Mouse (Mus musculus) midbrain, embryonic 14.5 days (tissue): ENCODE results near the gene Rtf1. TPM values are rescaled to one million over a fixed set of nuclear protein-coding genes. Genes with fewer than 3 reads are reported as not detected.
"Not testable (repeated sequence)": the region's sequence is repeated elsewhere in the genome, so short reads cannot be mapped to it uniquely, and the experiment has no call there.

Source experiments
- ATAC-seq: fragments of 200-750 bp; cut with Nextera tagmentation; 2 replicates; pipeline ENCODE4 v1.8.0; 2017; ENCODE audit warnings: moderate number of reproducible peaks, moderate library complexity; ENCODE audit not compliant: low FRiP score, low TSS enrichment
- DNase-seq: peaks from one replicate; pipeline ENCODE4 v3.0.0-alpha.2; 2015
- H3K27ac ChIP-seq: fragments of 300-500 bp; sonication (generic); replicated peaks from 2 replicates; pipeline ENCODE4 v1.5.1; 2014; ENCODE audit warnings: mild to moderate bottlenecking, low read depth, low read length, moderate library complexity
- H3K27me3 ChIP-seq: fragments of 300-500 bp; sonication (generic); 2 replicates; pipeline ENCODE4 v1.6.1; 2014; ENCODE audit warnings: low read length, control low read depth, mixed read lengths; ENCODE audit not compliant: control insufficient read depth, insufficient read depth
- H3K36me3 ChIP-seq: fragments of 300-500 bp; sonication (generic); 2 replicates; pipeline ENCODE4 v1.6.1; 2014; ENCODE audit warnings: low read length, control low read depth; ENCODE audit not compliant: control insufficient read depth, insufficient read depth
- H3K4me1 ChIP-seq: fragments of 300-500 bp; sonication (generic); 2 replicates; pipeline ENCODE4 v1.6.1; 2014; ENCODE audit warnings: mild to moderate bottlenecking, antibody characterized with exemption, low read length, control low read depth; ENCODE audit not compliant: control insufficient read depth, insufficient read depth
- H3K4me2 ChIP-seq: fragments of 300-500 bp; sonication (generic); 2 replicates; pipeline ENCODE4 v1.6.1; 2014; ENCODE audit warnings: mild to moderate bottlenecking, low read length, moderate library complexity
- H3K4me3 ChIP-seq: fragments of 300-500 bp; sonication (generic); replicated peaks from 2 replicates; pipeline ENCODE4 v1.5.1; 2014; ENCODE audit warnings: low read depth, low read length
- H3K9ac ChIP-seq: fragments of 300-500 bp; sonication (generic); replicated peaks from 2 replicates; pipeline ENCODE4 v1.6.1; 2014; ENCODE audit warnings: mild to moderate bottlenecking, low read length, moderate library complexity
- H3K9me3 ChIP-seq: fragments of 300-500 bp; sonication (generic); 2 replicates; pipeline ENCODE4 v1.6.1; 2016; ENCODE audit warnings: low read length, control low read depth, mixed read lengths; ENCODE audit not compliant: control insufficient read depth
- WGBS: fragments of 180-500 bp; shearing (Covaris S2); extraction: QIAGEN DNeasy Blood & Tissue Kit; methylation state at CpG from one replicate; pipeline ENCODE4 v1.1.7; 2014; 5-methylcytosine and 5-hydroxymethylcytosine counted together
- polyA plus RNA-seq: library from polyadenylated mRNA; unstranded; fragments of >200 nt; fragmentation: Nextera tagmentation; extraction: Ambion mirVana; gene quantifications from 2 replicates; pipeline ENCODE4 v1.2.1, GENCODE M21; 2014

Gene Rtf1
- polyA plus RNA-seq: 46.2 and 59.4 TPM in 2 replicates

GRCm38 (mm10) chr2:119674525-119675214, at the start of gene Rtf1:
Gene Rtf1, plus strand, starts transcription at chr2:119675068.
- DNase-seq (peak; percentile 98), ATAC-seq (peak; percentile 97)
- under 1% methylated on average over 55 of the region's 58 CpGs for WGBS
- peak within 1 kb of the TSS; percentile 96 for H3K9ac ChIP-seq
- peak within 1 kb of the TSS; percentile 99 for H3K4me3 ChIP-seq
- H3K27ac ChIP-seq: peak within 1 kb of the TSS; percentile 78
- H3K36me3 ChIP-seq: peaks cover 3% of the 10 kb centered on the region
- H3K27me3 ChIP-seq: no peaks in the 10 kb centered on the region
- peak within 1 kb of the TSS; percentile 86 for H3K4me2 ChIP-seq
- H3K9me3 ChIP-seq: no peaks in the 10 kb centered on the region
- H3K4me1 ChIP-seq: peaks cover 17% of the 10 kb centered on the region

- DNase-seq (peak; percentile 4), ATAC-seq (no peak)
- Histone ChIP-seq H3K9me3 (no peaks in the 10 kb centered on the region), H3K27me3 (no peaks in the 10 kb centered on the region), H3K4me1 (no peaks in the 10 kb centered on the region), H3K9ac (no peak overlapping the region), H3K4me3 (no peak overlapping the region), H3K36me3 (peaks cover 34% of the 10 kb centered on the region), H3K27ac (no peak overlapping the region), H3K4me2 (no peak overlapping the region)
- WGBS: 92% methylated on average over 1 of the region's 1 CpGs
Measured at GRCm38 (mm10) chr2:119636781-119637180, 38.1 kb upstream of the Rtf1 start.

- H3K9me3 ChIP-seq: no peaks in the 10 kb centered on the region
- H3K27me3 ChIP-seq: no peaks in the 10 kb centered on the region
- no peak overlapping the region for H3K4me3 ChIP-seq
- H3K4me1 ChIP-seq: no peaks in the 10 kb centered on the region
- peaks cover 39% of the 10 kb centered on the region for H3K36me3 ChIP-seq
- WGBS: 98% methylated on average over 5 of the region's 5 CpGs
- H3K9ac ChIP-seq: no peak overlapping the region
- no peak overlapping the region for H3K27ac ChIP-seq
- H3K4me2 ChIP-seq: no peak overlapping the region
- ATAC-seq (no peak), DNase-seq (no peak)
Measured at GRCm38 (mm10) chr2:119641214-119641912, 33.5 kb upstream of the Rtf1 start.

GRCm38 (mm10) chr2:119644254-119644653, 30.6 kb upstream of the Rtf1 start:
- no peak overlapping the region for H3K4me3 ChIP-seq
- DNase-seq (no peak), ATAC-seq (no peak)
- H3K36me3 ChIP-seq: peaks cover 45% of the 10 kb centered on the region
- H3K27me3 ChIP-seq: no peaks in the 10 kb centered on the region
- no peak overlapping the region for H3K9ac ChIP-seq
- WGBS: 90% methylated on average over 5 of the region's 5 CpGs
- no peaks in the 10 kb centered on the region for H3K4me1 ChIP-seq
- H3K9me3 ChIP-seq: no peaks in the 10 kb centered on the region
- no peak overlapping the region for H3K4me2 ChIP-seq
- H3K27ac ChIP-seq: no peak overlapping the region

GRCm38 (mm10) chr2:119662220-119663182, 12.4 kb upstream of the Rtf1 start, which contains the start of gene Ndufaf1:
Gene Ndufaf1, minus strand, starts transcription at chr2:119662827.
- H3K4me1 ChIP-seq: peaks cover 8% of the 10 kb centered on the region
- H3K4me3 ChIP-seq: peak within 1 kb of the TSS; percentile 78
- H3K36me3 ChIP-seq: peaks cover 21% of the 10 kb centered on the region
- no peaks in the 10 kb centered on the region for H3K9me3 ChIP-seq
- peak within 1 kb of the TSS; percentile 84 for H3K4me2 ChIP-seq
- H3K9ac ChIP-seq: peak within 1 kb of the TSS; percentile 77
- no peak within 1 kb of the TSS for H3K27ac ChIP-seq
- peak; percentile 72; the same call in 1 of the 2 replicates for ATAC-seq
- no peaks in the 10 kb centered on the region for H3K27me3 ChIP-seq
- peak; percentile 87 for DNase-seq
- 2% methylated on average over 44 of the region's 44 CpGs for WGBS

- not testable (repeated sequence) for H3K9ac ChIP-seq, H3K27ac ChIP-seq, ATAC-seq, H3K4me1 ChIP-seq, H3K9me3 ChIP-seq, H3K4me3 ChIP-seq, DNase-seq, H3K36me3 ChIP-seq, H3K27me3 ChIP-seq, H3K4me2 ChIP-seq
- 73% methylated on average over 21 of the region's 23 CpGs for WGBS
Measured at GRCm38 (mm10) chr2:119665744-119666143, 9.1 kb upstream of the Rtf1 start.

- peak; percentile 51 for DNase-seq
- Histone ChIP-seq H3K27me3 (no peaks in the 10 kb centered on the region), H3K4me1 (0 out of 2 replicates have a peak, but pooled peaks cover under 1% of the 10 kb centered on the region), H3K9ac (no peak overlapping the region), H3K9me3 (no peaks in the 10 kb centered on the region), H3K4me3 (no peak overlapping the region), H3K4me2 (no peak overlapping the region), H3K27ac (no peak overlapping the region), H3K36me3 (no peaks in the 10 kb centered on the region)
- 15% methylated on average over 7 of the region's 7 CpGs for WGBS
- ATAC-seq: no peak
Measured at GRCm38 (mm10) chr2:119669010-119669409, 5.9 kb upstream of the Rtf1 start.

- ATAC-seq (peak; percentile 83), DNase-seq (no peak)
- no peaks in the 10 kb centered on the region for H3K27me3 ChIP-seq
- H3K4me3 ChIP-seq: peak overlapping the region; percentile 99
- peaks cover 6% of the 10 kb centered on the region for H3K36me3 ChIP-seq
- peak overlapping the region; percentile 78 for H3K27ac ChIP-seq
- peak overlapping the region; percentile 86 for H3K4me2 ChIP-seq
- no peaks in the 10 kb centered on the region for H3K9me3 ChIP-seq
- under 1% methylated on average over 39 of the region's 39 CpGs for WGBS
- peaks cover 17% of the 10 kb centered on the region for H3K4me1 ChIP-seq
- H3K9ac ChIP-seq: peak overlapping the region; percentile 96
Measured at GRCm38 (mm10) chr2:119675215-119675784, 432 bp downstream of the Rtf1 start.
